Mouse (Mus musculus) erythroblast, adult 5-6 weeks (primary cell): ENCODE results near the gene Cd44. TPM values are rescaled to one million over a fixed set of nuclear protein-coding genes. Genes with fewer than 3 reads are reported as not detected.

ENCODE experiments used
- ATAC-seq: replicated peaks from 2 replicates; pipeline ENCODE4 v1.8.0; 2016; ENCODE audit warnings: moderate number of reproducible peaks, mild to moderate bottlenecking, moderate TSS enrichment, inconsistent platforms; ENCODE audit not compliant: poor library complexity, low FRiP score, severe bottlenecking
- total RNA-seq, 2 experiments: library from RNA; stranded (forward) in 1 of 2; stranded (reverse) in 1 of 2; fragments of 150-400 nt in 1 of 2; fragments of 200-764, 138-1000 nt in 1 of 2; gene quantifications; 2 replicates each; pipeline versions ENCODE4 v1.2.3 to v1.2.4; 2015 to 2017; ENCODE audit warnings: low replicate concordance in 2 of 2

Gene Cd44
- total RNA-seq, 2 experiments from 2014 or later: 44.4 to 59.9 TPM

GRCm38 (mm10) chr2:102916596-102916995 is 15.1 kb upstream of the Cd44 start:
- no peak for ATAC-seq

- no peak for ATAC-seq
Measured at GRCm38 (mm10) chr2:102914675-102915074, 13.2 kb upstream of the Cd44 start.

- peak; percentile 80 for ATAC-seq
Measured at GRCm38 (mm10) chr2:102913833-102914545, 12.5 kb upstream of the Cd44 start.

- ATAC-seq: no peak
Measured at GRCm38 (mm10) chr2:102912951-102913350, 11.5 kb upstream of the Cd44 start.

GRCm38 (mm10) chr2:102912469-102912868 is 11.0 kb upstream of the Cd44 start:
- ATAC-seq: no peak

- ATAC-seq: no peak
Measured at GRCm38 (mm10) chr2:102909403-102909802, 7.9 kb upstream of the Cd44 start.

- no peak for ATAC-seq
Measured at GRCm38 (mm10) chr2:102905604-102906003, 4.1 kb upstream of the Cd44 start.

- no peak for ATAC-seq
Measured at GRCm38 (mm10) chr2:102901828-102902223, 361 bp upstream of the Cd44 start.

GRCm38 (mm10) chr2:102900230-102900721 is 1.2 kb downstream of the Cd44 start:
- peak; percentile 27 for ATAC-seq

- ATAC-seq: no peak
Measured at GRCm38 (mm10) chr2:102899238-102899637, 2.2 kb downstream of the Cd44 start.

GRCm38 (mm10) chr2:102898585-102898984 is 2.9 kb downstream of the Cd44 start:
- no peak for ATAC-seq

GRCm38 (mm10) chr2:102896154-102896553 is 5.3 kb downstream of the Cd44 start:
- no peak for ATAC-seq

- ATAC-seq: no peak
Measured at GRCm38 (mm10) chr2:102895197-102895596, 6.3 kb downstream of the Cd44 start.

- ATAC-seq: no peak
Measured at GRCm38 (mm10) chr2:102894785-102895184, 6.7 kb downstream of the Cd44 start.

- ATAC-seq: no peak
Measured at GRCm38 (mm10) chr2:102888688-102889225, 12.7 kb downstream of the Cd44 start.

- ATAC-seq: no peak
Measured at GRCm38 (mm10) chr2:102887137-102887536, 14.3 kb downstream of the Cd44 start.

- ATAC-seq: 0 out of 2 replicates have a peak, but pooled peaks have one; percentile 37
Measured at GRCm38 (mm10) chr2:102886306-102886935, 15.0 kb downstream of the Cd44 start.

GRCm38 (mm10) chr2:102882597-102883272 is 18.7 kb downstream of the Cd44 start:
- no peak for ATAC-seq

- no peak for ATAC-seq
Measured at GRCm38 (mm10) chr2:102882004-102882588, 19.4 kb downstream of the Cd44 start.

GRCm38 (mm10) chr2:102878513-102878912 is 23.0 kb downstream of the Cd44 start:
- ATAC-seq: no peak
